Mouse (Mus musculus) kidney, embryonic 14.5 days (tissue): ENCODE measurements around the gene Ankrd9. TPM values are rescaled to one million over a fixed set of nuclear protein-coding genes. Genes with fewer than 3 reads are reported as not detected.

Experiments
- ATAC-seq: fragments of 200-750 bp; cut with Nextera tagmentation; 2 replicates; pipeline ENCODE4 v1.8.0; 2017; ENCODE audit warnings: moderate number of reproducible peaks, mild to moderate bottlenecking, moderate TSS enrichment, moderate library complexity; ENCODE audit not compliant: low FRiP score, low TSS enrichment
- H3K27ac ChIP-seq: fragments of 300-500 bp; sonication (generic); 2 replicates; pipeline ENCODE4 v1.5.1; 2014; ENCODE audit warnings: low read depth, mild to moderate bottlenecking, low read length, moderate library complexity, mixed read lengths
- H3K27me3 ChIP-seq: fragments of 300-500 bp; sonication (generic); 2 replicates; pipeline ENCODE4 v1.6.1; 2014; ENCODE audit warnings: mild to moderate bottlenecking, low read length; ENCODE audit not compliant: control insufficient read depth, insufficient read depth
- H3K36me3 ChIP-seq: fragments of 300-500 bp; sonication (generic); 2 replicates; pipeline ENCODE4 v1.6.1; 2014; ENCODE audit warnings: low read length, mixed read lengths; ENCODE audit not compliant: control insufficient read depth, insufficient read depth
- H3K4me1 ChIP-seq: fragments of 300-500 bp; sonication (generic); 2 replicates; pipeline ENCODE4 v1.6.1; 2014; ENCODE audit warnings: low read length, mixed read lengths; ENCODE audit not compliant: control insufficient read depth, insufficient read depth
- H3K4me2 ChIP-seq: fragments of 300-500 bp; sonication (generic); replicated peaks from 2 replicates; pipeline ENCODE4 v1.6.1; 2014; ENCODE audit warnings: low read depth, mild to moderate bottlenecking, low read length
- H3K4me3 ChIP-seq: fragments of 300-500 bp; sonication (generic); 2 replicates; pipeline ENCODE4 v1.5.1; 2014; ENCODE audit warnings: mild to moderate bottlenecking, low read length
- H3K9ac ChIP-seq: fragments of 300-500 bp; sonication (generic); 2 replicates; pipeline ENCODE4 v1.6.1; 2014; ENCODE audit warnings: low read depth, mild to moderate bottlenecking, low read length, moderate library complexity
- H3K9me3 ChIP-seq: fragments of 300-500 bp; sonication (generic); 2 replicates; pipeline ENCODE4 v1.6.1; 2016; ENCODE audit warnings: low read length; ENCODE audit not compliant: control insufficient read depth
- WGBS: fragments of 180-500 bp; shearing (Covaris S2); extraction: QIAGEN DNeasy Blood & Tissue Kit; methylation state at CpG from one replicate; pipeline ENCODE4 v1.1.7; 2014; 5-methylcytosine and 5-hydroxymethylcytosine counted together
- polyA plus RNA-seq: library from polyadenylated mRNA; unstranded; fragments of >200 nt; fragmentation: Nextera tagmentation; extraction: Ambion mirVana; gene quantifications from 2 replicates; pipeline ENCODE4 v1.2.1, GENCODE M21; 2014

Gene Ankrd9
- polyA plus RNA-seq, 1 experiment from 2014 or later = 12.4 TPM

DNA sequence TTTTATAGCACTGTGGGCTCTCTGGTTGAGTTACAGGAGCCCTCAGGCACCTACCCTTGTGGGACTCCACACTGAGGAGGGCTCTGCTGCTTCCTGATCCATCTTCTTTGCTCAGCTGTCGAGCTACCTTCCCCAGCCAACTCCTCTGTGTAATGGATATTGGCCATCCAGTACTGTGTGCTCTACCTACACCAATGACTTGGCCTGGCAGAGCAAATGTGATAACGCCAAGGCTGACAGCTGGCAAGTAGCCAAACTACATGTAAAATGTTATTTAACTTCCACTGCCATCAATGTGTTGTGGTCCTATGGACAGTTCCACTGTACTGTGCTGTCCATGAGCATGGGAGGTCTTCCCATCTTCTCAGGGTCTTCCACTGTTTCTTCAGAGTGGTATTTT is 16.9 kb downstream of the Ankrd9 start:
- no peak for ATAC-seq
- 75% methylated on average over 2 of the region's 2 CpGs for WGBS
- H3K4me2 ChIP-seq = no peak overlapping the region
- H3K27me3 ChIP-seq = no peaks in the 10 kb centered on the region
- H3K9me3 ChIP-seq = no peaks in the 10 kb centered on the region
- no peaks in the 10 kb centered on the region for H3K4me1 ChIP-seq
- 0 out of 2 replicates have a peak, but pooled peaks cover 3% of the 10 kb centered on the region for H3K36me3 ChIP-seq
- no peak overlapping the region for H3K9ac ChIP-seq
- no peak overlapping the region for H3K27ac ChIP-seq
- no peak overlapping the region for H3K4me3 ChIP-seq

DNA sequence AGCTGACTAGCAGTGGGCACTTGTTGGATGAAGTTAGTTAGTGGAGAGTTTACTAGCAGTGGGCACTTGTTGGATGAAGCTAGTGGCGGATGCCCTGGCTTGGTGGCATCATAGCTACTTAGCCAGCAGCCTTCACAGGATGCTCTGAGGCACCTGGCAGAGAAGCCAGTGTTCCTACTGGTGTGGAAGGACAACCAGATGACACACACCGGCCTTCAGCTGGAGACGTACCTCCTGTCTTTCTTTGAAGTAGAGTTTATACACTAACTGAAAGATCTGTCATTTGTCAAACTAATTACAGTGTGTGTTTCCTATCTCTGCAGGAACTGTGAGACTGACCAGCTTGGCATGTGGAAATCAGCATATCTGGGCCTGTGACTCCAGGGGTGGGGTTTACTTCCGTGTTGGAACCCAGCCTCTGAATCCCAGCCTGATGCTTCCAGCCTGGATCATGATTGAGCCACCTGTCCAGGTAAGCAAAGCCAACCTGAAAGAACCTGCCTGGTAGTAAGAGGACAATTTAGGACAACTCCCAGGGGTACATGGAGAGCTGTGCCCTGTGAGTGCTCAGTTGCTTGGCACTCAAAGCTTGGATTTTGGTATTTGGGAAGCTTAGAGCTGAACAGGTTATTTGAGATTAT is 24.4 kb downstream of the Ankrd9 start:
- no peak overlapping the region for H3K4me2 ChIP-seq
- H3K9ac ChIP-seq = no peak overlapping the region
- no peak for ATAC-seq
- H3K27ac ChIP-seq = no peak overlapping the region
- H3K27me3 ChIP-seq = no peaks in the 10 kb centered on the region
- no peaks in the 10 kb centered on the region for H3K4me1 ChIP-seq
- H3K36me3 ChIP-seq = peaks cover 7% of the 10 kb centered on the region; the same call in 1 of the 2 replicates
- H3K9me3 ChIP-seq = no peaks in the 10 kb centered on the region
- H3K4me3 ChIP-seq = no peak overlapping the region
- 77% methylated on average over 4 of the region's 4 CpGs for WGBS

DNA sequence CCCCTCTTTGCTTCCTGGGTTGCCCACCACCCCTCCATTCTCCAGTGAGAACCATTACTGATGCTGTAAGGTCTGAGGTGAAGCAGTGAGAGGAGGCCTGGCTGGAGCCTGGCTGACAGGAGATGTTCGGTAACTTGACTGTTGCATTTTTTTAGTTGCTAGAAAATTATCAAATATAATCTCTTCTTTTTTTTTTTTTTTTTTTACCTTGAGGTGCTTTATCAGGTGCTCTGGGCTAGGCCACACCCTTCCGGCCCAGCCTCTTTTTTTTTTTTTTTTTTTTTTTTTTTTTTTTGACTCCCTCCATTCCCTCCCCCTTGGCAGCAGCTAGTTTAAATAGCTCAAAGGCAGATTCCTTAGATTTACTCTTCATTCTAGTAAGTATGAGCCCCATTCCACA is 24.9 kb downstream of the Ankrd9 start:
- Histone ChIP-seq H3K4me1 (no peaks in the 10 kb centered on the region), H3K4me2 (no peak overlapping the region), H3K9ac (no peak overlapping the region), H3K9me3 (no peaks in the 10 kb centered on the region), H3K27ac (no peak overlapping the region), H3K27me3 (no peaks in the 10 kb centered on the region), H3K36me3 (peaks cover 4% of the 10 kb centered on the region), H3K4me3 (no peak overlapping the region)
- no peak for ATAC-seq
- WGBS = 84% methylated on average over 2 of the region's 2 CpGs

DNA sequence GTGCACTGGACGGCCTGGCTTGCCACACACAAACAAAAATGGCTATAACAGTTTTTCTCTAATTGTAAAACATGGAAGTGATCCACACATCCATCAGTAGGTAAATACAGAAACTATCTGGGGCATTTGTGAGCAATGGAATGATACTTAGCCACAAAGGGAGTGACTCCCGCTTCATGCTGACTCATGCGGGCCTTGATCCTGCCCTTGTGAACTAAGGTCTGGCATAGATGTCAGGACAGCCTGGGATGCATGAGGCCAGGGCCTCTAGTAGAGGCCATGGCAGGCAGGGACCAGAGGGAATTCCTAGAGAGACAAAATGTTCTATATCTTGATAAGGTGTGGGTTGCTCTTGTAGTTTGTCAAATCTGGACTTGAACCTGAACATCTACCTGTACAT is 25.4 kb downstream of the Ankrd9 start:
- Histone ChIP-seq H3K9me3 (no peaks in the 10 kb centered on the region), H3K27me3 (no peaks in the 10 kb centered on the region), H3K27ac (no peak overlapping the region), H3K9ac (no peak overlapping the region), H3K4me2 (no peak overlapping the region), H3K36me3 (peaks cover 7% of the 10 kb centered on the region), H3K4me3 (no peak overlapping the region), H3K4me1 (no peaks in the 10 kb centered on the region)
- no peak for ATAC-seq
- WGBS = 91% methylated on average over 3 of the region's 3 CpGs

DNA sequence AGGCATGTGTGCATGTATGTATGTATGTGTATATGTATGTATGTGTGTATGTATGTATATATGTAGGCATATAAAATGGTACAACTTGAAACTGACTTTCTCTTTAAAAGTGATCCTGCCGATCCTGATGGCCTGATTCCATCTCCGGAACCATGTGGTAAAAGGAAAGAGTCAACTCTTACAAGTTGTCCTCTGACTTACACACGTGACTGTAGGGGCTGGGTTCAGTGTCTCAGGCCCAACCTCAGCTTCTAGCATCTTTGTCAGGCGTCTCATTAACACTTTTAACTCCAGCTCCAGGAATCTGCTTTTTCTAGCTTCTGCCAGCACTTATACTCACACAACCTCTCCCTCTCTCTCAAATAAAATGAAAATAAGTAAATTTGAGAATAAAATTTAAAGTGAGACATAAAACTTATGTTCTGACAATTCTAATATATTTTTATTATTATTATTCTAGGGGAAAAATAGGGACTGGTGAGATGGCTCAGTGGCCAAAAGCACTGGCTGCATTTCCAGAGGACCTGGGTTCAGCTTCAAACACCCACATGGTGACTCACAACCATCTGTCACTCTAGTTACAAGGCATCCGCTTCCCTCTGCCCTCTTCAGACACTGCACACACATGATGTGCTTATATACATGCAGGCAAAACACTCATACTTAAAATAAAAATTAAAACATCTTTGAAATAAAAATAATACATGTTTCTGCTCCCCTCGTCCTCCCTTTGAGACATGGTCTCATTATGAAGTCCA is 26.0 kb downstream of the Ankrd9 start:
- Histone ChIP-seq H3K27ac (no peak overlapping the region), H3K4me3 (no peak overlapping the region), H3K9ac (no peak overlapping the region), H3K4me2 (no peak overlapping the region), H3K9me3 (no peaks in the 10 kb centered on the region), H3K4me1 (no peaks in the 10 kb centered on the region), H3K36me3 (peaks cover 11% of the 10 kb centered on the region), H3K27me3 (no peaks in the 10 kb centered on the region)
- WGBS = 84% methylated on average over 6 of the region's 6 CpGs
- ATAC-seq = no peak

DNA sequence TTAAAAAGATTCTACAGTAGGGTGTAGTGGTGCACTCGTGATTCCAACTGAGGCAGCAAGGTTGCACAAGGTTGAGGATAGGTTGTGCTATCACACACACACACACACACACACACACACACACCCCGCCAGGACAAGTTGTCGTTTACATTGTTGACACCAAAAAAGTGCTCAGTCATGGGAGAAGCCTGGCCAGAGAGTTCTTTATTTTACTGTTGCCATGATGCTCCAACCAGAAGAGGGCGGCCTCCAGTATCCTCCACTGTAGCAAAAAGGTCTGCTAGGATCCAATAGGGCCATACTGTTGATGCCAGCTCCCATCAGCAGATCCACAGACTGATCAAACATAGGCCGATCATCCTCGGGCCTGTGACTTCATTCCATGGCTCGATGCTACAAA is 27.6 kb downstream of the Ankrd9 start:
- no peak overlapping the region for H3K4me3 ChIP-seq
- 87% methylated on average over 7 of the region's 7 CpGs for WGBS
- no peak overlapping the region for H3K9ac ChIP-seq
- H3K4me1 ChIP-seq = no peaks in the 10 kb centered on the region
- peaks cover 13% of the 10 kb centered on the region for H3K36me3 ChIP-seq
- H3K4me2 ChIP-seq = no peak overlapping the region
- no peaks in the 10 kb centered on the region for H3K27me3 ChIP-seq
- H3K9me3 ChIP-seq = no peaks in the 10 kb centered on the region
- no peak for ATAC-seq
- H3K27ac ChIP-seq = no peak overlapping the region

DNA sequence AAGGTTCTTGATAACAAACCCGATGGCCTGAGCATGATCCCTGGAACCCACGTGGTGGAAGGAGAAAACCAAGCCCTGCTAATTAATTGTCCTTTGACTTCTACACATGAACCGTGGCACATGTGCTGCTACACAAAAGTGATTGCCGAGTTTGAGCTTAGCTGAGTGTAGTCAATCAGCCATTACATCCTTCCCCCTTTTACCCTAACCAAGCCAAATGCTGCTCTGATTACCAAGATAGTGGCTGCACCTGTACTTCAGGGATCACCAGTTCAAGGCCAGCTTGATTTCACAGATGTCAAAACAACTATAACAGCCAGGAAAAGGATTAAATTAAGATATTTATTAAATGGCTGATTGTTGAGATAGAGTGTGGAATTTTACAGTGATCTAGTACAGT is 28.7 kb downstream of the Ankrd9 start:
- WGBS = 36% methylated on average over 4 of the region's 4 CpGs
- Histone ChIP-seq H3K9ac (no peak overlapping the region), H3K36me3 (peaks cover 9% of the 10 kb centered on the region), H3K4me3 (no peak overlapping the region), H3K4me2 (no peak overlapping the region), H3K27ac (no peak overlapping the region), H3K27me3 (no peaks in the 10 kb centered on the region), H3K9me3 (no peaks in the 10 kb centered on the region), H3K4me1 (no peaks in the 10 kb centered on the region)
- ATAC-seq = no peak

DNA sequence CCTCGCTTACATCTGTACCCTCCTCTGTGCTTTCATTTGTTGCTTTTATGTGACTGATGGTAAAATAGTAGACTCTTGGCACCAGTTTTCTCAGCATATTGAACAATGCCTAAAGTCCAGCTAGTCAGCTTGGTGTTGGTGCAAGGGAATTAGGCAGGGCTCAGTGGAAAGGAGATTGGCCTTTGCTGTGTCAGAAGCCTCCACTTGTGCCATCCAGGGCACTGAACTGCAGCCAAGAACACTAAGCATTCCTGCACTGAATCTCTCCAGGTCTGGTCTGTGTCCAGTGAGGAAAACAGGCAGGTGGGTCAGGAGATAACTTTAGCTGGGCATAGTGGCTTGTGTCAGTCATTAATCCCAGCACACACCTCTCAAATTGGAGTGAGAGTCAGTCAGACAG is 29.4 kb downstream of the Ankrd9 start:
- 94% methylated on average over 1 of the region's 1 CpGs for WGBS

DNA sequence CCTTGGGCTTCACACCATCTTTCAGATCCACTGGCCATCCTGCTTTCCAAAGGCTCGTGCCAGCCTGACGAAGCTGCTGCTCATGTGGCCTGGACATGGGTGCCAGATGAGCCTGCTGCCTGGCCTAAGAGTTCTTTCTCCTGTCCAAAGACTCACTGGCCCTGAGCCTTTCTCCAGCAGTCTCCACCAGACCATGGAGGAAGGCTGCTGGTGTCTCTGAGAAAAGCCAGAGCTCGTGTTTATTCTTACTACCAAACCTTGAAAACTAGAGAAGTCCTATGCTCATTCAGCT is 30.0 kb downstream of the Ankrd9 start:
- WGBS = 84% methylated on average over 3 of the region's 3 CpGs

More for the DNA sequence above, 29.4 kb downstream of the Ankrd9 start:
- no peak overlapping the region for H3K9ac ChIP-seq
- H3K27ac ChIP-seq = no peak overlapping the region
- H3K4me1 ChIP-seq = no peaks in the 10 kb centered on the region
- H3K4me2 ChIP-seq = no peak overlapping the region
- H3K36me3 ChIP-seq = peaks cover 12% of the 10 kb centered on the region
- no peaks in the 10 kb centered on the region for H3K27me3 ChIP-seq
- no peak overlapping the region for H3K4me3 ChIP-seq
- ATAC-seq = no peak
- H3K9me3 ChIP-seq = no peaks in the 10 kb centered on the region

More for the DNA sequence above, 30.0 kb downstream of the Ankrd9 start:
- H3K4me3 ChIP-seq = no peak overlapping the region
- no peaks in the 10 kb centered on the region for H3K4me1 ChIP-seq
- no peaks in the 10 kb centered on the region for H3K27me3 ChIP-seq
- no peak overlapping the region for H3K4me2 ChIP-seq
- H3K9me3 ChIP-seq = no peaks in the 10 kb centered on the region
- peaks cover 14% of the 10 kb centered on the region for H3K36me3 ChIP-seq
- no peak overlapping the region for H3K9ac ChIP-seq
- no peak overlapping the region for H3K27ac ChIP-seq
- ATAC-seq = no peak
